Mouse (Mus musculus) forebrain, embryonic 16.5 days (tissue): ENCODE results near the gene Dusp15. TPM values are rescaled to one million over a fixed set of nuclear protein-coding genes. Genes with fewer than 3 reads are reported as not detected.

ENCODE experiments used
- ATAC-seq: fragments of 200-750 bp; cut with Nextera tagmentation; 2 replicates; pipeline ENCODE4 v1.8.0; 2017; ENCODE audit warnings: mild to moderate bottlenecking, moderate library complexity
- H3K27ac ChIP-seq: fragments of 300-500 bp; sonication (generic); 2 replicates; pipeline ENCODE4 v1.5.1; 2014; ENCODE audit warnings: low read length, control low read depth
- H3K27me3 ChIP-seq: fragments of 300-500 bp; sonication (generic); replicated peaks from 2 replicates; pipeline ENCODE4 v1.6.1; 2014; ENCODE audit warnings: low read length; ENCODE audit not compliant: control insufficient read depth, insufficient read depth
- H3K36me3 ChIP-seq: fragments of 300-500 bp; sonication (generic); 2 replicates; pipeline ENCODE4 v1.6.1; 2014; ENCODE audit not compliant: control insufficient read depth, insufficient read depth
- H3K4me1 ChIP-seq: fragments of 300-500 bp; sonication (generic); replicated peaks from 2 replicates; pipeline ENCODE4 v1.6.1; 2014; ENCODE audit warnings: low read length; ENCODE audit not compliant: control insufficient read depth, insufficient read depth
- H3K4me2 ChIP-seq: fragments of 300-500 bp; sonication (generic); 2 replicates; pipeline ENCODE4 v1.6.1; 2014; ENCODE audit warnings: mild to moderate bottlenecking, low read length, control low read depth
- H3K4me3 ChIP-seq: fragments of 300-500 bp; sonication (generic); replicated peaks from 2 replicates; pipeline ENCODE4 v1.5.1; 2014; ENCODE audit warnings: mild to moderate bottlenecking, low read length, control low read depth
- H3K9ac ChIP-seq: fragments of 300-500 bp; sonication (generic); replicated peaks from 2 replicates; pipeline ENCODE4 v1.6.1; 2014; ENCODE audit warnings: low read depth, low read length, control low read depth
- H3K9me3 ChIP-seq: fragments of 300-500 bp; sonication (generic); 2 replicates; pipeline ENCODE4 v1.6.1; 2016; ENCODE audit warnings: low read length; ENCODE audit not compliant: control insufficient read depth
- WGBS: fragments of 180-500 bp; shearing (Covaris S2); extraction: QIAGEN DNeasy Blood & Tissue Kit; methylation state at CpG from one replicate; pipeline ENCODE4 v1.1.7; 2014; 5-methylcytosine and 5-hydroxymethylcytosine counted together
- polyA plus RNA-seq: library from polyadenylated mRNA; unstranded; fragments of >200 nt; fragmentation: Nextera tagmentation; extraction: Ambion mirVana; gene quantifications from 2 replicates; pipeline ENCODE4 v1.2.1, GENCODE M21; 2015

Gene Dusp15
- polyA plus RNA-seq, 1 experiment from 2014 or later, result 8.6 TPM

DNA sequence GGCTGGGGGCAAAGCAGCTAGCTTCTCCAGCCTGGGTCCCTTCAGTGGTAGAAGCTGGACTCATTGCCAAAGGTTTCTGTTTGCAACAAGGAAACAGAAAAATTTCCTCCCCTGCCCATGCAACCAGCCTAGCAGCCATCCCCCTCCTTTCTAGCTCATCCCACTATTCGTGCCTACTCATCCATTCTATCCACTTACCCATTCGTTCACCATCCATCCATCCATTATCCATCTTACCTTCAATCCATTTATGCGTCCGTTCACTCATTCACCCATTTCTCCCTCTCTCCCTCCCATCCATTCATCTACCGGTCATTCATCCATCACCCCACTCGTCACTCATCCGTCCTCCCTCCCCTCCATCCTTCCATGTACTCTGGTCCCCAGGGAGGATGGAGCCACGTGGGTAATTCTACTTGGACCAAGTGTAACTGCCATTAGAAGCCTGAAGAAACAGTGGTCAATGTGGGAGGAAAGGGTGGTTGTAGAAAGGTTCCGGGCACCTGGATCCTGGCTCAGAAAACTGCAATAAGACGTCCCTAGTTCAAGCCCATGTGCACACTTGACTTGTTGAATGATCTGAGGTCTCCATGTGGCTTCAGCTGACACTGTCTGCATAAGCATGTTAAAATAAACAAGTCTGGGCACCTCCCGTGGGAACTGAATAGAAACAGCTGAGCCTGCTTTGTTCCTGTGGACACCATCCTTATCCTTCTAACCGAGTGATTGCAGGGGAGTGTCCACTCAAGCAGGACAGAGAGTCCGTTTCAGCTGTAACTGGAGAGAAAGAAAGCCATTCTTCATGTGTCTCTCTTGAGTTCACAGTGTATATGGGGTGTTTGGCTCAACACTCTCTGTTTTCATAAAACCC is 587 bp upstream of the Dusp15 start:
- H3K36me3 ChIP-seq, result no peaks in the 10 kb centered on the region
- peak; percentile 4; the same call in 1 of the 2 replicates for ATAC-seq
- peak overlapping the region; percentile 84 for H3K4me3 ChIP-seq
- no peaks in the 10 kb centered on the region for H3K9me3 ChIP-seq
- peak overlapping the region; percentile 89 for H3K4me2 ChIP-seq
- H3K4me1 ChIP-seq, result peaks cover 14% of the 10 kb centered on the region
- peak overlapping the region; percentile 62 for H3K27ac ChIP-seq
- 12% methylated on average over 13 of the region's 13 CpGs for WGBS
- 0 out of 2 replicates have a peak, but pooled peaks cover 7% of the 10 kb centered on the region for H3K27me3 ChIP-seq
- peak overlapping the region; percentile 92 for H3K9ac ChIP-seq

DNA sequence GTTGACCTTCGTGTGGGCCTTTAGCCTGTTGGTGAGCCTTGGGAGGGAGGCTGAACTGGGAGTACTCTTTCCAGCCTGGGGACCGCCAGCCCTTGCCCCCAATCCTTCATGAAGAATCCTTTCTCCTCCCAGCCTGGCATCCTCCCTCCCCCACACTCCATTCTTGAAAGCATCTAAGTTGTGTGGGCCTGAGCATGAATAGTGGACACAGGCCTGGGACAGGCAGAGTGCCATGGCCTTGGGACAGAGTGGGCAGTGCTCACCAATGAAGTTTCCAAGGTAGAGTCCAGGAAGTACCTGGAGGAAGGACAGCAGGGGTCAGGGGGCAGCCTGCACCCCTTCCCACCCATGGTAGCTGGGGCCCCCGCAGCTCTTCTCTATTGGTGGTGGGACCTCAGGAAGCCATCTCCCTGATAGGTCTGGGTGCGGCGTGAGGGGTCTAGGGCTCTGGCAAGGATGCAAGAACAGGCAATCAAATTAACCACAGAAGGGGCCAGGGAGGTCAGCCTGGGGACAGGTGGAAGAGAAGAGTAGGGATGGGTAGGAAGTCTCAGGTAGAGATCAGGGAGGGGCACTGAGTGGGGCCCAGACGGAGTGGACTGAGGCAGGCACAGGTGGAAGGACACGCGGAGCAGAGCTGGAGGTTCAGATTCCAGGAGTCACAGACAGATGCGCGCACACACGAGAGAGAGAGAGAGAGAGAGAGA is 987 bp downstream of the Dusp15 start:
- ATAC-seq, result no peak
- 42% methylated on average over 11 of the region's 11 CpGs for WGBS

DNA sequence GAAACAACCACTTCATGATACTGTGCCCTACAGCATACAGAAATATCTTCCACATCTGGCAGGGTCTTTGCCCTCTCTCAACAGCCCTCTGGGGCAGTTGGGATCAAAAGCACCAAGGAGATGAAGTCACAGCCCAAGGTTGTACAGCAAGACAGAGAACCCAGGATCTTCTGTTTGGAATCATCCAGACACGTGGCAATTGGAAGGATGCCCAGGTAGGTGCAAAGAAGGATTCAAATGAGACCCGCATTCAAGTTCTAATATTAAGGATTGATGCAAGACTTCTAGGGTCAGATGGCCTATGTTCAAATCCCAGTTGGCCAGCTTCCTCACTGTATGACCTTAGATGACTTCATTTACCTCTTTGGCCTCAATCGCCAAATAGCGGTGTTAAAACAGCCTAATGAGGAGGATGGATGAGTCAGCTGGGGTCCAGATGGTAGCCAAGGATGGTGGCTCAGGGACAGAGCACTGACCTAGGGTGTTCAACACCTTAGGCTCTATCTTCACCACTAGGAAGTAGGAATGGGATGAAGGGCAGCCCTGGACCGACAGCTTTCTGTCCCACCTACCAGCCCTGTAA is 3.0 kb downstream of the Dusp15 start:
- Histone ChIP-seq H3K36me3 (no peaks in the 10 kb centered on the region), H3K9ac (no peak overlapping the region), H3K9me3 (no peaks in the 10 kb centered on the region), H3K4me2 (no peak overlapping the region), H3K4me1 (peaks cover 19% of the 10 kb centered on the region), H3K27me3 (peaks cover 24% of the 10 kb centered on the region), H3K27ac (no peak overlapping the region), H3K4me3 (no peak overlapping the region)
- 84% methylated on average over 5 of the region's 5 CpGs for WGBS
- ATAC-seq, result no peak

More for the DNA sequence above, 987 bp downstream of the Dusp15 start:
- H3K9ac ChIP-seq, result peak overlapping the region; percentile 0; the same call in 1 of the 2 replicates
- no peaks in the 10 kb centered on the region for H3K9me3 ChIP-seq
- H3K36me3 ChIP-seq, result no peaks in the 10 kb centered on the region
- H3K27me3 ChIP-seq, result peaks cover 9% of the 10 kb centered on the region
- peak overlapping the region; percentile 84 for H3K4me3 ChIP-seq
- H3K4me2 ChIP-seq, result peak overlapping the region; percentile 89
- H3K27ac ChIP-seq, result no peak overlapping the region
- peaks cover 18% of the 10 kb centered on the region for H3K4me1 ChIP-seq

DNA sequence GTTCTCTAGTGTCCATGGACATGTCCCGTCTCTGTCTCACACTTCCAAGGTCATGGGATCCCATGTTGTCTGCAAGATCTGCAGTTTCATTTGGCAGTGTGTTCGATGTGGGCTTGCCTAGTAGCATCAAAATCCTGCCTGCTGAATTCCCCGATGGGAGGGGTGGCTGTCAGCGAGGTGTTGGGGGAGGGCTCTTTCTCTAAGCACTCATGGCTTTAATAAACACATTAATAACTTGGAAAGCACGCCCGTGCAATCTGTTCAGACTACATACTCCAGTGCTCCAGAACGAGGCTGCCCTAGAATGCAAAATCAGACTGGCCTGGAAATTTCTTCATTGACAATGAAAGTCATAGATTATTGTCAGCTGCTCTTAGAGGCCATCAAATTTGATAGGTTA is 4.4 kb downstream of the Dusp15 start:
- peak overlapping the region; percentile 69 for H3K27ac ChIP-seq
- H3K9ac ChIP-seq, result no peak overlapping the region
- H3K4me2 ChIP-seq, result no peak overlapping the region
- 49% methylated on average over 7 of the region's 7 CpGs for WGBS
- no peaks in the 10 kb centered on the region for H3K9me3 ChIP-seq
- ATAC-seq, result peak; percentile 31; the same call in 1 of the 2 replicates
- no peaks in the 10 kb centered on the region for H3K36me3 ChIP-seq
- peaks cover 28% of the 10 kb centered on the region for H3K4me1 ChIP-seq
- no peak overlapping the region for H3K4me3 ChIP-seq
- peaks cover 33% of the 10 kb centered on the region for H3K27me3 ChIP-seq

DNA sequence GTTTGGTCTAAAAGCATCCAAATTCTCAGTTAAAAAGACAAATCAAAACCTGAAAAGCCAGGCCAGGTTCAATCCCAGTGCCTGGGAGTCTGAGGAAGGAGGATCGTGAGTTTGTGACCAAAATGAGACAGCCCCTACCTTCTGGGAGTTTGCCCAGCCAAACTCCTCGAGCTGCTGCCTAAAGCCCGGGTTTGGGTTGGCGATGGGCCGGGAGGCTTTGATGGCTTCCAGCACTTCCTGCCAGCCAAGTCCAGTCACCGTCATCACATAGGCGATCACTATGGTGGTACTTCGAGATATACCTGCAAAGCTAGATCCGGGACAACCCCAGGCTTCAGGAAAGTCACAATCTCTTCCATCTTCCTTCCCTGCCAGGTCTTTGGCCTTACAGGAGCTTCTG is 7.5 kb downstream of the Dusp15 start:
- no peaks in the 10 kb centered on the region for H3K36me3 ChIP-seq
- no peak overlapping the region for H3K4me3 ChIP-seq
- 63% methylated on average over 9 of the region's 9 CpGs for WGBS
- no peak overlapping the region for H3K27ac ChIP-seq
- no peak overlapping the region for H3K9ac ChIP-seq
- H3K4me1 ChIP-seq, result peaks cover 20% of the 10 kb centered on the region
- no peak for ATAC-seq
- no peak overlapping the region for H3K4me2 ChIP-seq
- no peaks in the 10 kb centered on the region for H3K9me3 ChIP-seq
- peaks cover 50% of the 10 kb centered on the region for H3K27me3 ChIP-seq

DNA sequence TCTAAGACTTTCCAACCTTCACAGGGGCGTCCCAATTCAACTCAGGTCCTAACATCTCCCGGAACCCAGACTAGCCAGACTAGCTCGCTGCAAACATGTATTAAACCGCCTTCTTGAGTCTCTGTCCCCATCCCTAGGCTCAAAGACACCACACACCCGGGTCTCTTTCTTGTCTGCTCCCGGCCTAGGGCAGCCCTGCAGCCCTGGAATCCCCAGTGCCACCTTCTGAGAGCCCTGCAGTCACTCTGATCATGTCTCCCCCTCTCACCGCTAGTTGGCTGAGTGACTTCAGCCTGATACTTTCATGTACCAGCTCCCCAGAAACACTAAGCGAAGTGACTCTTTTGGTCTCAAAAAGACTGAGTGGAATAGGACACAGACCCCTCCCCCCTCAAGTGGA is 7.9 kb downstream of the Dusp15 start:
- H3K27ac ChIP-seq, result no peak overlapping the region
- peak overlapping the region; percentile 82 for H3K4me2 ChIP-seq
- no peaks in the 10 kb centered on the region for H3K9me3 ChIP-seq
- ATAC-seq, result no peak
- H3K9ac ChIP-seq, result no peak overlapping the region
- peaks cover 50% of the 10 kb centered on the region for H3K27me3 ChIP-seq
- H3K36me3 ChIP-seq, result no peaks in the 10 kb centered on the region
- peak overlapping the region; percentile 45 for H3K4me3 ChIP-seq
- H3K4me1 ChIP-seq, result peaks cover 20% of the 10 kb centered on the region
- 5% methylated on average over 8 of the region's 8 CpGs for WGBS

DNA sequence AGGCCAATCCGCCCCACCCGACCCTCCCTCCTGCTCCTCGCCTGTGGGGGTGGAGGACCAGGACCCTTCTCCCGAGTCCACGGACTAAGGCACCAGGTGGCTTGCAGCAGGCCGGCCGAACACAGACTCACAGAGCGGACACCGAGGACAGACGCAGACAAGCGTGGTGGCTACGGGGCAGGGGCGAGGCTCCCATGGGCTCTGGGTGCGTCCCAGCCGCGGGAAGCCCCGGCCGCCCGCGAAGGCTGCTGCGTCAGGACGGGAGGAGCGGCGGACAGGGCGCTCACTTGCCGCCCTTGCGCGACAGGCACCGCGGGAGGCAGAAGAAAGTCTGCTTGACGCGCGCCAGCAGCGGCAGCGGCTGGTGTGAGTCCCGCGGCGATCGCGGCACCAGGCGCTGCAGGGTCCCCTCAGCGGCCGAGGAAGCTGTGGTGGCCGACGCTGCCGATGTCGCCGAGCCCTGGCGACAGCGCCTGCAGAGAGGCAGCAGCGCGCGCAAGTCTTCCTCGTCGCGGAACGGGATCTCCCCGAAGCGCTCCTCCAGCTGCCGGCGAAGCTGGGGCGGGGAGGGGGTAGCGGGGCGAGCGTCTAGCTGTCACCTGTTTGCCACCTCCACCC is 8.5 kb downstream of the Dusp15 start:
- H3K9ac ChIP-seq, result peak overlapping the region; percentile 55
- WGBS, result under 1% methylated on average over 62 of the region's 65 CpGs
- H3K27me3 ChIP-seq, result peaks cover 50% of the 10 kb centered on the region
- peak overlapping the region; percentile 82 for H3K4me2 ChIP-seq
- no peaks in the 10 kb centered on the region for H3K9me3 ChIP-seq
- no peak for ATAC-seq
- no peak overlapping the region for H3K27ac ChIP-seq
- peak overlapping the region; percentile 45 for H3K4me3 ChIP-seq
- H3K4me1 ChIP-seq, result peaks cover 20% of the 10 kb centered on the region
- H3K36me3 ChIP-seq, result no peaks in the 10 kb centered on the region

DNA sequence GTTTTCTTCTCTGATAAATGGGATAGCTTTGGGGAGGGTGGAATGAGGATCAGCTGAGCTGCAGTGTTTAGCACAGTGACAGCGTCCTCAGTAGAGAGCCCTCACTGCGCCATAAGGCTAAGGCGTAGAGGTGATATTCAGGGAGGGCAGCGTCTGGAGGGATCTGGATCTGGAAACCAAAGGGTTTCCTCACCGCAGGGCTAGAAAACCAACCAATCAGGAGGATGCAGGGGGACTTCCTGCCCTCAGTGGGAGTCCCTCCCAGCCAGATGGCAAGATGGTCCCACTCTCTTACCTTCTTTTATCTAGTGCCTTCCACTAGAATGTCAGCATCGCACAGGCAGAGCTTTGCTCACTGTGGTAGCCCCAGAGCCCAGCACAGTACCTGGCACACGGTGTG is 9.7 kb downstream of the Dusp15 start:
- no peak overlapping the region for H3K4me3 ChIP-seq
- H3K4me1 ChIP-seq, result peaks cover 12% of the 10 kb centered on the region
- H3K9ac ChIP-seq, result no peak overlapping the region
- H3K27me3 ChIP-seq, result peaks cover 50% of the 10 kb centered on the region
- no peak overlapping the region for H3K27ac ChIP-seq
- ATAC-seq, result no peak
- no peaks in the 10 kb centered on the region for H3K36me3 ChIP-seq
- no peaks in the 10 kb centered on the region for H3K9me3 ChIP-seq
- 41% methylated on average over 7 of the region's 7 CpGs for WGBS
- no peak overlapping the region for H3K4me2 ChIP-seq

DNA sequence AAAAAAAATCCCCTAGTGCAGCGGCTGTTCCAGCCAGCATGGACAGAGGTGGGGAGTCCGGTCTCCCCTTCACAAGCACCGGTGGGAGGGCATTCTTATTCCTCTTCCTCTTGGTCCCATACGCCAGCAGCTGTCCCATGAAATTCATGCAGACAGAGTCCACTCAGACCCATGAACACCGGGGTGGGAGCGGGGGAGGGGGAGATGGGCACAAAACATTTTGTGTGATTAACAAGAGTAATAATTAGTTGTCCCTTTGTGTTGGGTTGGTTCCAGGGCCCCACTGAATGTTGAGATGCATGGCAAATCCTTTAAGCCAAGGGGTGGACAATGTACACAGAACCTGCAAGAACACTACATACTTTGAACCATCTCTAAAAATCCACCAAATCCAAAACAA is 10.4 kb downstream of the Dusp15 start:
- no peaks in the 10 kb centered on the region for H3K36me3 ChIP-seq
- H3K9ac ChIP-seq, result no peak overlapping the region
- H3K4me3 ChIP-seq, result no peak overlapping the region
- no peak for ATAC-seq
- WGBS, result 74% methylated on average over 6 of the region's 6 CpGs
- H3K27me3 ChIP-seq, result peaks cover 50% of the 10 kb centered on the region
- H3K4me1 ChIP-seq, result peaks cover 12% of the 10 kb centered on the region
- no peak overlapping the region for H3K4me2 ChIP-seq
- H3K9me3 ChIP-seq, result no peaks in the 10 kb centered on the region
- H3K27ac ChIP-seq, result no peak overlapping the region
